Mouse (Mus musculus) kidney, adult 18-20 months (tissue): ENCODE measurements around the gene Aimp1.

ENCODE experiments used
- DNase-seq: peaks from one replicate; pipeline ENCODE4 v3.0.0; 2021

The Aimp1 gene

DNA sequence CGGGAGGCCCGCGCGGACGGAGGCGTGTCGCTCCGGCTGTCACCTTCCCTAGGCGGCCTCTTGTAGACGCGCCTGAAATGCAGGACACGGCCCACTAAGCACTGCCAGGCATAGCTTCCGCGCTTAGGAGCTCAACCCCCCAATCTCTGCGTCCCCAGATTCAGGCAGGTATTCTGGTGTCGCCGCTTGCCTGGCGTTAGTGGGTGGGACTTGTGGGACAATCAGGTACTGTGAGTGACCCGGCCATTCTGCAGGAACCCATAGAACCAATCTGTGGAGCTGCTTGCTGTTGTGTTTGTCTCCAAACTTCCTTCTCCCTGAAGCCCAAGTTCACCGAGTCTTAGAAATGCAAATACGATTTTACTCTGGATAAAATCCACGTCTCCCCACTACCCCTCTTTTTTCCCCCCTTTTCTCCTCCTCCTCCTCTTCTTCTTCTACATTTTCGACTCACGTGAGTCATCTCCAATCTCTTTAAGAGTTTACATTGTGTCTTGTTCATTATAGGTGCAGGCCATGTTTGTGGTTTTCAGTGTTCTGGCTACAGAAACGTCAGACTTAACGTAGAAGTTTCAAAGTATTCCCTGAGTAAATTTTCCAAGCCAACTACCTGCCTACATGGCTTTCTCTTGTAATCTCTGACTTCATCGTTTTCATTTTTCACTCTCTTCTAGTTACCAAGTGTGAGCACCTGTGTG lies at the start of gene Aimp1:
Aimp1 (minus strand) TSS at position 140 of the 698 bp plus-strand sequence.
- no peak for DNase-seq

DNA sequence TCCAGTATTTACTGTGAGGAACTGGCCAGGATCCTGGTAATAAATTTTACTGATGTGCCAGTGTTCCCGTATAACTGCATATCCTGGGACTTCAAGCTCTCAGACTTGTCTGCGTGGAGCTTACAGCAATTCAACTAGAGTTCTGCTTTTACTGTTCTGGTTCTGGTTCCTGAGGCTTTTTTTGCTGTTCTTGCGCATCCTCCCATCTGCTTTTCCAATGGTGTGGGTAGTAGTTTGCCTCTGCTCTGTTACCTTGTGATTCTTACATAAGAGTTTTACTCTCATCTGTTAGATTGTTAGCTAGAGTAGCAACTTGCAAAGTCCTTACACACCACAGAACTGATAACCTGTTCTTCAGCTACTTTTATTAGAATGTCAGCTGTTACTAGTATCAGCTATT lies 40.2 kb upstream of the Aimp1 start:
- DNase-seq = no peak

- DNase-seq = no peak
Measured at GRCm38 (mm10) chr3:132717316-132717715, 33.1 kb upstream of the Aimp1 start.

DNA sequence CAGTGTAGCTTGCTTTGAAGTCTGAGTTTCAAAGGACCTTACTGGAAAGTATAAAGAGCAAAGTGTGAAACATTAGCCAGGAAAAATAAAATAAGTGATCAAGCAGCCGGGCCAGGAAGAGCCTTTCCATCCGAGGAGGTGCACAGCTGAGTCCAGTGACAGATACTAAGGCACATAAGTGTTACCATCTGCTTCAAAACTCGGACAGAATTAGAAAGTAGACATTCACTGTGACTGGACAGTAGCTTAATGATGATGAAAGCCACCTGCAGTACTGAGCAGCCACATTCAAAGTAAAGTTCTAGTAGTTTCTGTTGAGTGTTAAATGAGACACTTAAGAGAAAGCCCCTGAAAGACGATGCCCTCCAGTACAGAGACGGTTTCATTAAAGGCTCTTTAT lies 29.7 kb upstream of the Aimp1 start:
- no peak for DNase-seq

DNA sequence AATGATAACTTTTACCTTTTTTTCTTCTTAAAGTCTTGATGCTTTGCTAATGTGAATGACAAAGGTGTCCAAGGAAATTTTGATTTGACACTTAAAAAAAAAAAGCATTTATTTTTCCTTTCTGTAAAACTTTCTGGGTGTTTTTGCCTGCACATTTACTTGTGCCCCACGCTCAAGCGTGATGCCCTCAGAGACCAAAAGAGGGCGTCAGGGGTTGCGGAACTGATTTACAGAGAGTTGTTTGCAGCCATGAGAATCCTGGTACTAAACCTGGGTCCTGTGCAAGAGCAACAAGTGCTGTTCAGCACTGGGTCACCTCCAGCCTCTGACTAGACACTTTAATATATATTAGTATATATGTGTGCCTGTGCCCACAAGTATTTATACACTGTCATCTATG lies 22.8 kb upstream of the Aimp1 start:
- no peak for DNase-seq

GRCm38 (mm10) chr3:132704216-132704615 lies 20.0 kb upstream of the Aimp1 start:
- no peak for DNase-seq

- DNase-seq = no peak
Measured at GRCm38 (mm10) chr3:132701368-132701767, 17.2 kb upstream of the Aimp1 start.

GRCm38 (mm10) chr3:132683447-132684230 lies 531 bp downstream of the Aimp1 start, which contains the start of gene Tbck:
TSS of gene Tbck (plus strand) at chr3:132684144.
- peak; percentile 97 for DNase-seq

GRCm38 (mm10) chr3:132677494-132677893 lies 6.7 kb downstream of the Aimp1 start:
- DNase-seq = no peak

DNA sequence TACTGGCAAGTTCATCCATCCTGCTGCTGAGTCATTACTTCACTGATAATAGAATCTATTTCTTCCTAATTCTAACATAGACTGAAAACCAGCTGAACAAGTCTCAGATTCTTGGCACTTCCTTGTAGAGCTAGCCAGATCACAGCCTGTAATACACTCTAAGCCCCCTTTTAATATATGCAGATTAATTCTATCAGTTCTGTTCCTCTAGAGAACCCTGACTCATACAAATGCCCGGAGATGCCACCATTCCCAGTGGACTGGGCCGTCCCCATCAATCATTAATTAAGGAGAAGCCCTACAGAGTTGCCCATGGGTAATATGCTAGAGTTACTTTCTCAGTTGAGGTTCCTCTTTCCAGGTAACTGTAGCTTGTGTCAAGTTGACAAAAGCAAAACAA lies 28.2 kb downstream of the Aimp1 start:
- DNase-seq = no peak

- DNase-seq = no peak
Measured at GRCm38 (mm10) chr3:132653959-132654358, 30.2 kb downstream of the Aimp1 start.

DNA sequence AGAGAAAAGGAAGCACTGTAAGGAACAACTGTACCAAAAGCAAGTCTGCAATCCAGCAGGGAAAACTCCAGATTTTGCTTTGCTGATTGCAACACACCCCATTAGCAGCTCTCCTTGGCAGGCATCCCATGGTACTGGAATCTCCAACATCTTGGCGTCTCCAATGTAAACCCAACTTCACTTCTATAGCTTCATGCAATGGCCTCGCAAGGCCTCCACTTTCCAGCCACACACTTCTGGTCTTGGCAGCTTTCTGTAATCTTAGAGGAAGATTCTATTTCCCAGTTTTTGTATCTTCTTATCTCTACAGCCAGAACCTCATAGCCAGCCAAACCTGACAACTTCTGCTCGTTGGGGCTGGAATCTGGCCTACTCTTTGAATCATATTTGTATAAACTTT lies 32.4 kb downstream of the Aimp1 start:
- DNase-seq = no peak

DNA sequence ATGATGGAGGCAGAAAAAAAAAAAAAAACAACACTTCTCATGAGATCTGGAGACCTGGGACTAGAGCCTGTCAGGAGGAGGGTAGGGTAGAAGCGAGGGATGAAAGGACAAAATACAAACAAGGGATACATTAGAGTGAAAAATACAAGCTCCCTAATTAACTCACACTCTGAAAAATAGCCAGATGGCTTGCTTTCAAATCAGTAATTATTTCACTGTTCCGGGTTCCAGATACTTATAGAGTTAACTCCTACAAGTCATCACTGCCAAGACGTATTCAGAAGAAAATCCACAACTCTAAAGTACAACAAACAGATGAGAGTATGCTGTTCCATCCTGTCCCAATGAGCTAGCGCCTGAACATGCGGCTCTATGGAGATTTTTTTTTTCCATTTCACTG lies 34.0 kb downstream of the Aimp1 start:
- DNase-seq = no peak

- no peak for DNase-seq
Measured at GRCm38 (mm10) chr3:132649368-132649767, 34.8 kb downstream of the Aimp1 start.

GRCm38 (mm10) chr3:132646814-132647213 lies 37.4 kb downstream of the Aimp1 start:
- no peak for DNase-seq

DNA sequence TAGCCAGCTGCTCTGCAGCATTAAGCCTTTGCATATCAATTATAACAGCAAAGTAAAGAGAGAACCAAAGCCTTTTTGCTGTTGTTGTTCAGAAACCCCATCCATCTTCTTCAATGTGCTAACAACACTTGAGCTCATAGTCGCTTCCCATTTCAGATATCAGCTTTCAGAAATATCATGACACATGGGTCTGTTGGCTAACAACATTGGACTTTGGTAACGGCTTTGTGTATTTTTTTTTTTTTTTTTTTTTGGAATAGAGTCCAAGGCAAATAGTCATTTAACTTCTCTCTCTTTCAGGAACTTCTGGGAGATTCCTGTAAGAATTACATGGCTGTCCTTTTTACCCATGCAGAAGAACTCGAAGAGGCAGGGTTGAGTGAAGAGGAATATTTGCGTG lies 40.1 kb downstream of the Aimp1 start:
- no peak for DNase-seq

GRCm38 (mm10) chr3:132637080-132637479 lies 47.1 kb downstream of the Aimp1 start:
- no peak for DNase-seq

DNA sequence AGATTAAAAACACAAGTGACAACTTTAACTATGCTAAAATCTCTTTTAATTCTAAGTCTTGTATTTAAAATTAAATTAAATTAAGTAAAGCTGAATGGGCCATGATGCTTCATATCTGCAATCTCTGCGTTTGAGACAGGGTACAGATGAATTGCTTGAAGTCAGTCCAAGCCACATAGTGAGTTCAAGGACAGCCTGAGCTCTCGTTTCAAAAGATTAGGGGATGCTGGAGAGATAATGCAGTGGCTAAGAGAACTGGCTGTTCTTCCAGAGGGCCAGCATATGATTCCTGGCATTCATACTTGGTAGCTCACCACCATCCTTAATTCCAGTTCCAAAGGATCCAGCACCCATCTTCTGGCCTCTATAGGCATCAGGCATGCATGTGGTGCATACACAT lies 50.9 kb downstream of the Aimp1 start:
- no peak for DNase-seq

- no peak for DNase-seq
Measured at GRCm38 (mm10) chr3:132629601-132630239, 54.5 kb downstream of the Aimp1 start, which contains the start of gene Gimd1. TSS of gene Gimd1 (plus strand) at chr3:132629820.

- DNase-seq = no peak
Measured at GRCm38 (mm10) chr3:132628741-132629140, 55.4 kb downstream of the Aimp1 start.
